Mouse (Mus musculus): ENCODE data around the gene Irx5. TPM values are rescaled to one million over a fixed set of nuclear protein-coding genes. Genes with fewer than 3 reads are reported as not detected.

Gene Irx5
- polyA plus RNA-seq, 1 experiment, result 0.10 TPM

GRCm38 (mm10) chr8:92365241-92365943, 8.0 kb downstream of the Irx5 start:
- TF ChIP-seq CTCF (IDR thresholded peaks at IDR 0.05; ENCODE audit: extremely low read depth, insufficient read depth, low read length), result no peak
- TF ChIP-seq POLR2A (IDR thresholded peaks at IDR 0.05; ENCODE audit: extremely low read depth, insufficient read depth, low read length), result no peak
- Histone ChIP-seq H3K4me1 (ENCODE audit: control insufficient read depth, insufficient read depth, low read length) (no peaks in the 10 kb centered on the region), H3K27ac (ENCODE audit: insufficient read depth, low read length) (no peak overlapping the region), H3K4me3 (ENCODE audit: insufficient read depth, low read length) (no peak overlapping the region)

GRCm38 (mm10) chr8:92365944-92366735, 8.7 kb downstream of the Irx5 start:
- Histone ChIP-seq H3K4me3 (ENCODE audit: insufficient read depth, low read length) (no peak overlapping the region), H3K4me1 (ENCODE audit: control insufficient read depth, insufficient read depth, low read length) (no peaks in the 10 kb centered on the region), H3K27ac (ENCODE audit: insufficient read depth, low read length) (no peak overlapping the region)
- TF ChIP-seq POLR2A (IDR thresholded peaks at IDR 0.05; ENCODE audit: extremely low read depth, insufficient read depth, low read length) (no peak), CTCF (IDR thresholded peaks at IDR 0.05; ENCODE audit: extremely low read depth, insufficient read depth, low read length) (no peak)

DNA sequence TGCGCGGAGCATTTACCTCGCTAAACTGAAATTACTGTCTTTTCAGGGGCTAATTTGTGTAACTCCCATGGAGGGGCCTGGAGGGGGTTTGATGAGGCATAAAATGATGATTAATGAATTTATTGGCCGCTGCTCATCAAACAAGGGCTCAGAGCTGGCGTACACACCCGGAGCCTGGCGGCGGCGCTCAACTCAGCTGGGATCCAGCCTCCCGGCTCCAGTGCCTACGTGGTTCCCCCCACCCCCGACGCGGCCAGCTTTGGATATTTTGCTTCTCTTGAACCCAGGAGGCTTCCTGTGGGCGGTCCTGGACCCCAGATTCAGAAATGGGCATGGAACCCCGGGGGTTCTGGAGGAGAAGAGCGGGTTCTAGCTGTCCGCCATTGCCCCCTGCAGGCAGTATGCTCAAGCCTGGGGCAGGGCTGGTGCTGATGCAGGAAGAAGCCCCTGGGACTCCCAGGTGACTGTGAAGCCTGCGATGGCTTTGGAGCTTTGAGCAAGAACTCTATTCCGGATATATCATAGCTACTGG, 9.4 kb downstream of the Irx5 start:
- Histone ChIP-seq H3K4me1 (ENCODE audit: control insufficient read depth, insufficient read depth, low read length) (no peaks in the 10 kb centered on the region), H3K4me3 (ENCODE audit: insufficient read depth, low read length) (no peak overlapping the region), H3K27ac (ENCODE audit: insufficient read depth, low read length) (no peak overlapping the region)
- TF ChIP-seq POLR2A (IDR thresholded peaks at IDR 0.05; ENCODE audit: extremely low read depth, insufficient read depth, low read length) (no peak), CTCF (IDR thresholded peaks at IDR 0.05; ENCODE audit: extremely low read depth, insufficient read depth, low read length) (no peak)

DNA sequence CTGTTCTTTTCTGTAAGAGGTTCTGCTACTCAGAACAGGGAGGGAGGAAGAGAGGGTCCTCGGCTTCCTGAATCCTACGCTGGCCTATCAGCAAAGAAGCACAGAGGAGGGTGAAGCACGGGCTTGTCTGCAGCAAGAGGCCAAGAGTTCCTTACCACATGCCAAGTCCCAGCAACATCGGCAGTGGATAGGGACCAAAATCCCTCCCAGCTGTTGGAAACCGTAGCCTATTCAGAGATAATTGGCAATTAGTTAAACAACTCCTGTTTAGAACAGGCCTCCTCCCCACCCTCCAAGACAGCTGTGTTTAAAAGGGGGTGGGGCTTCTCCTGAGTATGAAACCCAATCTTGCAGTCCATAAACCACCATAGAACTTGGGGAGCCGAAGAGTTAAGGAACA, 22.1 kb downstream of the Irx5 start:
- TF ChIP-seq POLR2A (IDR thresholded peaks at IDR 0.05; ENCODE audit: extremely low read depth, insufficient read depth, low read length), result no peak
- no peak for TF ChIP-seq CTCF (IDR thresholded peaks at IDR 0.05; ENCODE audit: extremely low read depth, insufficient read depth, low read length)
- H3K27ac ChIP-seq (ENCODE audit: insufficient read depth, low read length), result no peak overlapping the region
- no peak overlapping the region for H3K4me3 ChIP-seq (ENCODE audit: insufficient read depth, low read length)
- no peaks in the 10 kb centered on the region for H3K4me1 ChIP-seq (ENCODE audit: control insufficient read depth, insufficient read depth, low read length)

GRCm38 (mm10) chr8:92380571-92380970, 23.1 kb downstream of the Irx5 start:
- H3K4me1 ChIP-seq (ENCODE audit: control insufficient read depth, insufficient read depth, low read length), result no peaks in the 10 kb centered on the region
- H3K27ac ChIP-seq (ENCODE audit: insufficient read depth, low read length), result no peak overlapping the region
- no peak overlapping the region for H3K4me3 ChIP-seq (ENCODE audit: insufficient read depth, low read length)
- TF ChIP-seq CTCF (IDR thresholded peaks at IDR 0.05; ENCODE audit: extremely low read depth, insufficient read depth, low read length) (no peak), POLR2A (IDR thresholded peaks at IDR 0.05; ENCODE audit: extremely low read depth, insufficient read depth, low read length) (no peak)

GRCm38 (mm10) chr8:92387893-92388292, 30.5 kb downstream of the Irx5 start:
- TF ChIP-seq CTCF (IDR thresholded peaks at IDR 0.05; ENCODE audit: extremely low read depth, insufficient read depth, low read length) (no peak), POLR2A (IDR thresholded peaks at IDR 0.05; ENCODE audit: extremely low read depth, insufficient read depth, low read length) (no peak)
- Histone ChIP-seq H3K4me1 (ENCODE audit: control insufficient read depth, insufficient read depth, low read length) (no peaks in the 10 kb centered on the region), H3K27ac (ENCODE audit: insufficient read depth, low read length) (no peak overlapping the region), H3K4me3 (ENCODE audit: insufficient read depth, low read length) (no peak overlapping the region)

- Histone ChIP-seq H3K27ac (ENCODE audit: insufficient read depth, low read length) (no peak overlapping the region), H3K4me1 (ENCODE audit: control insufficient read depth, insufficient read depth, low read length) (no peaks in the 10 kb centered on the region), H3K4me3 (ENCODE audit: insufficient read depth, low read length) (no peak overlapping the region)
- no peak for TF ChIP-seq POLR2A (IDR thresholded peaks at IDR 0.05; ENCODE audit: extremely low read depth, insufficient read depth, low read length)
- TF ChIP-seq CTCF (IDR thresholded peaks at IDR 0.05; ENCODE audit: extremely low read depth, insufficient read depth, low read length), result no peak
Observed at GRCm38 (mm10) chr8:92404218-92404617, 46.8 kb downstream of the Irx5 start.

DNA sequence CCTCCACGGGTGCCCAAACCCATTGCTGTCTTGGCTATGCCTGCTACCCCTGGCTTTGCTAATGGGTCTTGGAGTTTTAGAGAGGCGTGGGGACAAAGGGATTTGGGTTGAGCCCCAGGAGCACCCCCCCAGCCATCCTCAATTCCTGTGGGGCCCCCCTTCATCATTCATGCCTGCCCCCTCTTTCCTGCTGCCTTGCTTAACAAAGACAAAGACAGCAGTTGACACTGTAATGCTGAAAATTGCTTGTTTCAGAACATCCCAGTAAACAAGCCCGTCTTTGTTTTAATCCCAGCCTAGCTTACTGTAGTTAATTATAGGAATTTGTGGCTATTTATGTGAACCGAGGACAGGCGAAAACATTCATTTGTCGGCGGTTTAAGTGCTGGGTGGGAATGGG, 50.7 kb downstream of the Irx5 start:
- Histone ChIP-seq H3K27ac (ENCODE audit: insufficient read depth, low read length) (no peak overlapping the region), H3K4me1 (ENCODE audit: control insufficient read depth, insufficient read depth, low read length) (no peaks in the 10 kb centered on the region), H3K4me3 (ENCODE audit: insufficient read depth, low read length) (no peak overlapping the region)
- TF ChIP-seq CTCF (IDR thresholded peaks at IDR 0.05; ENCODE audit: extremely low read depth, insufficient read depth, low read length) (no peak), POLR2A (IDR thresholded peaks at IDR 0.05; ENCODE audit: extremely low read depth, insufficient read depth, low read length) (no peak)

- no peak for TF ChIP-seq CTCF (IDR thresholded peaks at IDR 0.05; ENCODE audit: extremely low read depth, insufficient read depth, low read length)
- TF ChIP-seq POLR2A (IDR thresholded peaks at IDR 0.05; ENCODE audit: extremely low read depth, insufficient read depth, low read length), result no peak
- H3K27ac ChIP-seq (ENCODE audit: insufficient read depth, low read length), result no peak overlapping the region
- H3K4me1 ChIP-seq (ENCODE audit: control insufficient read depth, insufficient read depth, low read length), result no peaks in the 10 kb centered on the region
- H3K4me3 ChIP-seq (ENCODE audit: insufficient read depth, low read length), result no peak overlapping the region
Observed at GRCm38 (mm10) chr8:92413583-92413982, 56.2 kb downstream of the Irx5 start.

Measured in cortical plate, adult 2 months (tissue).